Mouse (Mus musculus): ENCODE data around the gene Sgcd. TPM values are rescaled to one million over a fixed set of nuclear protein-coding genes. Genes with fewer than 3 reads are reported as not detected.
A peak's percentile ranks its signal among the peaks of the same experiment; 100 is the strongest.

The Sgcd gene
- total RNA-seq, 2 experiments from 2014 or later = 55.7 to 59.8 TPM

DNA sequence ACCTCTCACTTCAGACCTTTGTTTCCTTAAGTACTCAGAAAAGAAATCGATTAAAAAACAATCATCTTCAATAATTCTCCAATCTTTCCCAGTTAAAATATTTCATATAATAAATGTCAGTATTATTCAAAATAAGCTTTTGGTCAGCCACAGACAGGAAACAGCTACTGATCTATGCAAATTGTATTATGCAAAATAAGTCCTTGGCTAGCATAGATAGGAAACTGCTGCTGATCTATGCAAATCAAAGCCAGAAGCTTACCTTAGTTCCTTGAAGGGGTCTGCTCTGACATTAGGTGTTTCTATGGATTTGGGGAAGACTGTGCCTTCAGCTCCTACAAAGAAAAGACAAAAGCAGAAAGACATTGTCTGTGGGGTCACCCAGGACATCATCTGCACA lies 906.3 kb downstream of the Sgcd start:
- intact Hi-C loops (cut with DNase I; ENCODE audit: low total_unique reads) = no loop called here
- no peak for DNase-seq

DNA sequence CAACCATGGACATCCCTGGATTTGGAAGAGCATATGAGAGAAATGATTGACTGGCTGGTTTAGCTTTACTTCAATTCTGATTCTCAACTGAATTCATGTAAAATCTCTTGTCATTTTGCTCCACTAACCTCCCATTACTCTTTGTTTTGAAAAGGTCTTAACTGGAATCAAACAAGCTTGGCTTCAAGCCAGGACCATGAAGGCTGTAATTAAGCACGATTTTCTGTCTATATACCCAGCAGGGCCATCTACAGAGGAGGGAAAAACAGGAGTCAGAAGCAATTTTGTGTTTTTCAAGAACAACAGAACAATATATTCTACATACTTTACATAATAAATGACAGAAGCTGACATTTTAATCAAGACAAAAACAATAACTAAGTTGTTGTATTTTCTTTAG lies 915.2 kb downstream of the Sgcd start:
- DNase-seq = no peak
- intact Hi-C loops (cut with DNase I; ENCODE audit: low total_unique reads) = no loop called here

DNA sequence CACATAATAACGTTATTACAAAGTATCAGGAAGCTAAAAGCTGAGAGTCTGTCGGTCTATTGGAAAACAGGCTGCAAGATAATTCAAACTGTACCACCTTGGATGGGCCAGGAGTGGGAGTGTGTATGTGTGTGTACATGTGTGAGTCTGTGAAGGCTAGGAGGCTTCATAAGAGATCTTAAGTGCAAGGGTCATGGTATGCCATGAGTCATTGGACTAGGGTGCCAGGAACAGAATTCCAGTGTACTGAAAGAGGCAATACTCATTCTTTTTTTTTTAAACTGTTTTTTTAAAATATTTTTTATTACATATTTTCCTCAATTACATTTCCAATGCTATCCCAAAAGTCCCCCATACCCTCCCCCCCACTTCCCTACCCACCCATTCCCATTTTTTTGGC lies 917.6 kb downstream of the Sgcd start:
- intact Hi-C loops (cut with DNase I; ENCODE audit: low total_unique reads) = no loop called here
- DNase-seq = no peak

DNA sequence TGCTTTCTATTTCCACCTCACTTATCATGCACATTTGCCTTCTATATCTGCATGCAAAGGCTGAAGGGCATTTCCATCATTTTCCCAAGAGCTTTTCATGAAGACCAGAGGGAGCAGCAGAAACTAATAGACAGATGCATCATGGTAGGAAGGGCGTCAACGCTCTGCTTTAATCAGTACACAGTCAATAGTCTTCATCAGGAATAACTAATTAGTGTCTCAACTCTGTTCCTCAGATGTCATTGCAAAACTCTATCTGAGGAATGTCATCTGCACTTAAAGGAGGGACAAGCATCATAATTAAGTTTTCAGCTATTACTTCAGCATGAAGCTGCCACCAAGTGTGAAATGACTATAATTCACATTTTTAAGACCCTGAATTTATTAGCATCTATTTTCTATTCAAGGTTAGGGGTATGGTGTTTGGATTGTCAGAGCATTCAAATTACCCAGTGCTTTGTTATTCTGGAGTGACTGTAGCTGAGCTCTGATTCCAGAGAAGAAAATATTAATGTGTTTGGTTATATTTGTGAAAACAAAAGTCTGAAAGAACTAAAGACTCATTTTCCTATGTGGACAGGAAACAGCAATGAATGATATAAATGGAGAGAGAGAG lies 918.9 kb downstream of the Sgcd start:
- no peak for DNase-seq
- intact Hi-C loops (cut with DNase I; ENCODE audit: low total_unique reads) = no loop called here

DNA sequence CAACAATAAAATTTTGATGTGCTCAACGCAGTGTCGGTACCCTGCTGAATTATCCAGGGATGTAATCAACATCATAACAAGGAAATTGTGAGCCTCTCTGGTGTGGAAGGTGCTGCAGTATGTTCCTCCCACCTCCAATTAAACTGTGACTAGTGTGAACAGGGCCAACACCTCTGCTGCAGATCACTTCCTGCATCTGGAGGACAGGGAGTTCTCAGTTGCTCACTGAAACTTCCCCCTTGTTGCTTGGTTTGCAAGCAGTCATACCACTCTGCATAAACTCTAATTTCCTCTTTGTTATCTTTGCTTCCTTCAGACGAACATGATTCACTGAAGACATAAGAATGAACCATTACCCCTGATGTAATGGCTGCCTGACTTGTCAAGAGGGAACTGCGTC lies 925.1 kb downstream of the Sgcd start:
- intact Hi-C loops (cut with DNase I; ENCODE audit: low total_unique reads) = no loop called here

DNA sequence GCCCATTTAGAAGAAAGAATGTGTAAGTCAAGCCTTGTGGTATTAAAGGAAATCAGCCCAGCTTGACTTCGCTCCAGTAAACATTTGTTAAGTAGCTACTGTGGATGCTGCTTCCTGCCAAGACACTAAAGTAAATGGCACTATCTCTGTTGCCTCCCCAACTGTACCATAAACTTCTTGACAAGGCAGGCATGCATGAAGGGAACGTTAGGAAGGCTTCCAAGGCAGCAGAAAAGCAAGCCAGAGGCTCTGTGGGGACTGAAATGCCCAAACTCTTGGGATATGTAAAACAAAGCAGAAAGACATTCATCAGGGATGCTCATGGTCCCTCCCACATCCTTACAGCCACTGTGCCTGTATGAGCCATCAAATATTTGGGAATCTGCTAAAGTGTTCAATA lies 938.4 kb downstream of the Sgcd start:
- no peak for DNase-seq
- intact Hi-C loops (cut with DNase I; ENCODE audit: low total_unique reads) = no loop called here

More for the DNA sequence above, 925.1 kb downstream of the Sgcd start:
- no peak for DNase-seq

- intact Hi-C loops (cut with DNase I; ENCODE audit: low total_unique reads) = no loop called here
These were observed 939.0 kb downstream of the Sgcd start for GRCm38 (mm10) chr11:47049756-47050155.

DNA sequence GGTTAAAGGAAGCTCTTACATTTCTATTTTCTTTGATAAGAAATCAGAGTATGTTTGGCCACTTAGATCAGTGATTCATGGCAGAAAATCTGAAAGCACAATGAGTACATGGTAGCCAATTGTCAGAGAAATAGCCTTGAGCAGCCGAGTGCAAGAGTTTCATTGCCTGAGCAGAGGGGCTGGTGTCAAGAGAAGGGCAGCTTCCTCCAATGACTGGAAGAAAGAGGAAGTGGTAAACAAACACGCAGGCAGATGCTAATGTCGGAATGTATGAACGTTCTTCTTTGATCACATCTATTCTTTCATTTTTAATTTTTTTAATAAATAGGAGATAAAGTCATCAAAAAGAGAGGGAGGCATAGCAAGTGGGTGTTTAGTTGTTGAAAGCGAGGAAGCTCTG lies 956.5 kb downstream of the Sgcd start:
- intact Hi-C loops (cut with DNase I; ENCODE audit: low total_unique reads) = no loop called here
- DNase-seq = no peak

More at GRCm38 (mm10) chr11:47049756-47050155, 939.0 kb downstream of the Sgcd start:
- no peak for DNase-seq

DNA sequence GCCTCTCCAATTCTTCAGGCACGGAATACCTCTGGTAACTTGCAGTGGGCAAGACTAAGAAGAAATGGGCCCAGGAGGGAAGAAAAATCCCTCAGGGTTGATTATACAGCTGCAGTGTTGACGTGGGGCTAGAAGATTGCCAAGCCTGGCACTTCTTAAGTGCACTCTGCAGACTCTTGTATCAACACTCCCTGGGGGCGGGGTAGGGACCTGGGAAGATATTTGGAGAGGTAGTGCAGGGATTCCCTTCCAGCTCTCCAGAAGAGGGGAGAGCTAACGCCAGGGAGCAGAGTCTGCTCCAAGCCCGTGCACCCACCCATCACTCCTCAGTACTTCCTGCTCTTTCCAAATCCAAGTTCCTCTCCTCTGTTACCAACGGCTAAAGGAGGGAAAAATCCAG lies 967.9 kb downstream of the Sgcd start:
- intact Hi-C loops (cut with DNase I; ENCODE audit: low total_unique reads) = no loop called here
- DNase-seq = peak; percentile 4

GRCm38 (mm10) chr11:47018139-47018538 lies 970.6 kb downstream of the Sgcd start:
- intact Hi-C loops (cut with DNase I; ENCODE audit: low total_unique reads) = no loop called here
- no peak for DNase-seq

- intact Hi-C loops (cut with DNase I; ENCODE audit: low total_unique reads) = no loop called here
- no peak for DNase-seq
These were observed 973.1 kb downstream of the Sgcd start for GRCm38 (mm10) chr11:47015683-47016082.

GRCm38 (mm10) chr11:47014278-47014677 lies 974.5 kb downstream of the Sgcd start:
- DNase-seq = no peak
- intact Hi-C loops (cut with DNase I; ENCODE audit: low total_unique reads) = no loop called here

DNA sequence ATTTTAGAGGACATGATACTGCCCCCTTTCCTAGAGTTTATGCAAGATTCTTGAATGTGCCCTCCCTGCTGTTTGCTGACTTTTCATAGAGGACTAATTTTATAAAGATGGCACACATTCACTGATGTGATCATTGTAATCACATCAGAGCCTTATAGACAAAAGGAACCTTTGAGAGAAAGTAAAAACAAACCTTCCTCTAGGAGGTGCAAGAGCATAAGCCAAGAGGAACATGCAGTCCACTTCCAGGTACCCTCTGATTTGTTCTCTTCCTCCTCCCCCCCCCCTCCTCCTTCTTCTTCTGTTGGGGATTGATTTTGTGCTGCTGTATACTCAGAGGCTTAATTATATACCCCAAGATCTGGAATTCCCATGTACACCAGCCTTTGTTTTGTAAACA lies 978.6 kb downstream of the Sgcd start:
- intact Hi-C loops (cut with DNase I; ENCODE audit: low total_unique reads) = no loop called here
- DNase-seq = no peak

- intact Hi-C loops (cut with DNase I; ENCODE audit: low total_unique reads) = no loop called here
These were observed 983.4 kb downstream of the Sgcd start for GRCm38 (mm10) chr11:47005301-47005875.

GRCm38 (mm10) chr11:46939311-46939710 lies 1049.5 kb downstream of the Sgcd start:
- intact Hi-C loops (cut with DNase I; ENCODE audit: low total_unique reads) = no loop called here
- DNase-seq = no peak

More at GRCm38 (mm10) chr11:47005301-47005875, 983.4 kb downstream of the Sgcd start:
- peak; percentile 29 for DNase-seq

DNA sequence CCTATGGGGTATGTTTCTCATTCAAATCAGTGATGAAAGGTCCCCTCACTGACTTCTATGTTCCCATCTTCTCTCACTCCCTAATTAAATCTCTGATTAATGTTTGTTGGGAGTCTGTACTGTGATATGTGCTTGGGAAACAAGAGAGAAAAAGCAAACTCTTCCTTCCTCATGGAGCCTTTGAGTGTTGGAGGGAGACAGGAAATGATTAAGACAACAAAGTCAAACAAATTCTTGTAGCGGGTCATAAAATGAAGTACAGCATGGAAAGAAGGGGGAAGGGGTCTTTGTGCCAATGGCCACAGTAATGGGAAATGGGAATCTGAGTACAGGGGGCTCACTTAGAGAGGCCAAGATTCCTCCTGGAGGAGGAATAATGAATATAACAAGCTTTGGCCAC lies 1063.8 kb downstream of the Sgcd start:
- no peak for DNase-seq
- intact Hi-C loops (cut with DNase I; ENCODE audit: low total_unique reads) = no loop called here

DNA sequence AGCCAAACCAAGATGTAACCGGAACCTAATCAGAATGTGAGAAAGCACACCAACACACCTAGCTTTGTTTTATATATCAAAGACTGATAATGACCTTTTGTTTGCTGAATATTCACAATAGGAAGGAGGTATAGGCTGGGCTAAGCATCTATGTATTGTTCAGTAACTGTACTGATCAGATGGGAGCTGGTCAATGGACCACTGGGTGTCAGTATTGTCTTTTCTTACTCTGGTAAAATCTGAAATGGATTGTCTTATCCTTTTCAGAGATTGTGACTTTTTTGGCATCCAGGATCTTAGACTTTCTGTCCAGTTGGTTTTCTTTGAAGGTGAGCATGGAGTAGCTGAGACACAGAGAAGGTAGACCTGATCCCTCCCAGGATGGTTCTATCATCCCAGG lies 1068.5 kb downstream of the Sgcd start:
- no peak for DNase-seq
- intact Hi-C loops (cut with DNase I; ENCODE audit: low total_unique reads) = no loop called here

DNA sequence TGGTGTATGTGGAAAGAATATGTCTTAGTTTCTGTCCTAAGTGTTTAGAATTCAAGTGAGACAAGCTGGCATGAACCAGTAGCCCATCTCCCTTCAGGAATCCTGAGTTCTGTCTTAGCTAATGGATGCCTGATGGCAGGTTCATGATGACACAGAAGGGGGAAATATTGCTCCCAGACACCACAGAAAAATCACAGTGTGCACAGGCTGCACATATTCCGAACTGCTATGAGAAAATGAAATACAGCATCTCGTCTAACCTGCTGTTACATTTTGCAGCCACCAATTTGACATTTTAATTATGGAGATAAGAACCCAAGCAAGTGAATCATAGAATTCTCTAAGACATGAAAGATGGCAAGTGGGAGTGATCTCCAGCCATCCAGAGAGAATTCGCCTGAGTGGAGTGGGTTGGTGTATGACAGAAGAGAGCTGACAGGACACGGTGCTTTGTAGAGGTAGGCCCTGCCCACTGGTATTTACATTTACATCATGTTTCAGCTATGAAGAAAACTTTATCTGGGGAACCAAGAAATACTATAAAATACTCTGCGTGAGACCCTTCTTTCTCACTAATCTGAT lies 1076.0 kb downstream of the Sgcd start:
- intact Hi-C loops (cut with DNase I; ENCODE audit: low total_unique reads) = no loop called here
- no peak for DNase-seq

DNA sequence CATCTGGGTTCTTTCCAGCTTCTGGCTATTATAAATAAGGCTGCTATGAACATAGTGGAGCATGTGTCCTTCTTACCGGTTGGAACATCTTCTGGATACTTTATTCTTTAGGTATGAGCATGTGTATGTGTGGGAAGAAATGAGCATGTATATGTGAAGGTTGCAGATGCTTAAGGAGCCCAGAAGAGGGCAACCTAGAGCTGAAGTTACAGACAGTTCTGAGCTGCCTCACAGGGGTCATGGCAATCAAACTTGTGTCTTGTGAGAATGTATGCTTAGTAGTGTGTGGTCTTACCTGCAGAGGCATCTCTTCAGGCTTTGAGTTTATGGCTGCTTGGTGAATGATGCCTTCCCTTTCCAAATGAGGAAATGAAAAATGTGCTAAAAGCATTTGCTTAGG lies 1084.5 kb downstream of the Sgcd start:
- intact Hi-C loops (cut with DNase I; ENCODE audit: low total_unique reads) = no loop called here
- DNase-seq = no peak

- no peak for DNase-seq
- intact Hi-C loops (cut with DNase I; ENCODE audit: low total_unique reads) = no loop called here
These were observed 1099.7 kb downstream of the Sgcd start for GRCm38 (mm10) chr11:46889093-46889492.

DNA sequence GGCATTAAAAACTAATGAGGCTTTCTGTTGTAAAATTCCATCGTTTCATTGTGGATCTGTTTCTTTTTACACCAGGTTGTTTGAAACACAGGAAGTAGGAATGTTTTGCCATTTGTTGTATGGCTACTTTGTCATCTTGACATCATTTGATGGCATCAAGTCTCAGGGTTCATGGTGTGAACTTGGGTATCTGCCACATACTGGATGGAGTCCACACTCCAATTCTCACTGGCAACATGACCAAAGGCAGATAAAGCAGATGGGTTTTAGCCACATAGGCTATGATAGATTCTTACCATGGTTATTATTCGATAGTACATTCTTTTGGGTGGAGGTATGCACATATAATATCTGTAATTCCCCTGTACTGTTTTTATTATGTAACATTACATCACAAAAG lies 1106.3 kb downstream of the Sgcd start:
- intact Hi-C loops (cut with DNase I; ENCODE audit: low total_unique reads) = no loop called here
- no peak for DNase-seq

Measured in gastrocnemius, postnatal 14 days (tissue).